Mouse (Mus musculus): Measurements from ENCODE around the gene Smpd1. TPM values are rescaled to one million over a fixed set of nuclear protein-coding genes. Genes with fewer than 3 reads are reported as not detected.

Smpd1 gene
- polyA plus RNA-seq, 1 experiment from 2014 or later, result 95.9 TPM

DNA sequence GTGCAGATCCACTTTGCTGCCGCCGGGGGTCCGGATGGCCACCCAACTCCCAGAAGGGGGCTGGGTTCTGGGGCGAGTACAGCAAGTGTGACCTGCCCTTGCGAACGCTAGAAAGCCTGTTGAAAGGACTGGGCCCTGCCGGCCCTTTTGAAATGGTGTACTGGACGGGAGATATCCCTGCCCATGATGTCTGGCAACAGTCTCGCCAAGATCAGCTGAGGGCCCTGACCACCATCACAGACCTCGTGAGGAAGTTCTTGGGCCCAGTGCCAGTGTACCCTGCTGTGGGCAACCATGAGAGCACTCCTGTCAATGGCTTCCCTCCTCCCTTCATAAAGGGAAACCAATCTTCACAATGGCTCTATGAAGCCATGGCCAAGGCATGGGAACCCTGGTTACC lies 1.4 kb downstream of the Smpd1 start:
- no peak overlapping the region for H3K9ac ChIP-seq
- H3K4me2 ChIP-seq (replicated peaks), result peak overlapping the region; percentile 80
- ATAC-seq (ENCODE audit: low FRiP score) (no peak), DNase-seq (ENCODE audit: low spot score) (no peak)
- no peak overlapping the region for H3K27ac ChIP-seq
- H3K9me3 ChIP-seq (ENCODE audit: control insufficient read depth, low read length), result no peaks in the 10 kb centered on the region
- no peak overlapping the region for H3K4me3 ChIP-seq (replicated peaks; ENCODE audit: low read length)
- no peaks in the 10 kb centered on the region for H3K27me3 ChIP-seq (ENCODE audit: control insufficient read depth, insufficient read depth, low read length)
- H3K36me3 ChIP-seq (replicated peaks; ENCODE audit: control insufficient read depth, insufficient read depth), result peaks cover 37% of the 10 kb centered on the region
- peaks cover 15% of the 10 kb centered on the region for H3K4me1 ChIP-seq (replicated peaks; ENCODE audit: control insufficient read depth, insufficient read depth, low read length)
- 92% methylated on average over 10 of the region's 10 CpGs for whole genome bisulfite sequencing

DNA sequence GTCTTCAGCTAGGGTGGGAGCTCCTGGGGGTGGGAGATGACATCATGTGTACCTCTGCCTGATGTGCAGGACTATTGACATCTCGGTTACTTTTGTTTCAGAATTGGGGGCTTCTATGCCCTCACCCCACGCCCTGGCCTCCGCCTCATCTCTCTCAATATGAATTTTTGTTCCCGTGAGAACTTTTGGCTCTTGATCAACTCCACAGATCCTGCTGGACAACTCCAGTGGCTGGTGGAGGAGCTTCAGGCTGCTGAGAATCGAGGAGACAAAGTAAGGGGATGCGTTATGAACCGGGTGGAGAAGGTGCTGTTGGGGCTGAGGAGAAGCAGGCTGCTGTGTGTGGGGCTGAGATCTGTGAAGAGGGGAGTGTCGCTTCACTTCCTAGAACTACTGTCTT lies 2.2 kb downstream of the Smpd1 start:
- no peak for DNase-seq (ENCODE audit: low spot score)
- H3K4me1 ChIP-seq (replicated peaks; ENCODE audit: control insufficient read depth, insufficient read depth, low read length), result peaks cover 15% of the 10 kb centered on the region
- ATAC-seq (ENCODE audit: low FRiP score), result no peak
- H3K9me3 ChIP-seq (ENCODE audit: control insufficient read depth, low read length), result no peaks in the 10 kb centered on the region
- no peaks in the 10 kb centered on the region for H3K27me3 ChIP-seq (ENCODE audit: control insufficient read depth, insufficient read depth, low read length)
- H3K36me3 ChIP-seq (replicated peaks; ENCODE audit: control insufficient read depth, insufficient read depth), result peaks cover 46% of the 10 kb centered on the region
- H3K27ac ChIP-seq, result no peak overlapping the region
- 92% methylated on average over 8 of the region's 8 CpGs for WGBS
- H3K4me2 ChIP-seq (replicated peaks), result peak overlapping the region; percentile 80; the same call in 1 of the 2 replicates
- no peak overlapping the region for H3K4me3 ChIP-seq (replicated peaks; ENCODE audit: low read length)
- no peak overlapping the region for H3K9ac ChIP-seq

GRCm38 (mm10) chr7:105557671-105558070 lies 3.5 kb downstream of the Smpd1 start:
- peaks cover 15% of the 10 kb centered on the region for H3K4me1 ChIP-seq (replicated peaks; ENCODE audit: control insufficient read depth, insufficient read depth, low read length)
- no peak for ATAC-seq (ENCODE audit: low FRiP score)

GRCm38 (mm10) chr7:105559016-105559415 lies 4.9 kb downstream of the Smpd1 start:
- Histone ChIP-seq H3K9ac (no peak overlapping the region), H3K4me3 (replicated peaks; ENCODE audit: low read length) (no peak overlapping the region), H3K4me1 (replicated peaks; ENCODE audit: control insufficient read depth, insufficient read depth, low read length) (peaks cover 15% of the 10 kb centered on the region), H3K9me3 (ENCODE audit: control insufficient read depth, low read length) (no peaks in the 10 kb centered on the region), H3K27ac (no peak overlapping the region), H3K36me3 (replicated peaks; ENCODE audit: control insufficient read depth, insufficient read depth) (peaks cover 66% of the 10 kb centered on the region), H3K4me2 (replicated peaks) (no peak overlapping the region), H3K27me3 (ENCODE audit: control insufficient read depth, insufficient read depth, low read length) (no peaks in the 10 kb centered on the region)
- WGBS, result 94% methylated on average over 9 of the region's 9 CpGs
- no peak for DNase-seq (ENCODE audit: low spot score)
- no peak for ATAC-seq (ENCODE audit: low FRiP score)

More at GRCm38 (mm10) chr7:105557671-105558070, 3.5 kb downstream of the Smpd1 start:
- H3K27ac ChIP-seq, result no peak overlapping the region
- H3K9ac ChIP-seq, result no peak overlapping the region
- H3K27me3 ChIP-seq (ENCODE audit: control insufficient read depth, insufficient read depth, low read length), result no peaks in the 10 kb centered on the region
- H3K36me3 ChIP-seq (replicated peaks; ENCODE audit: control insufficient read depth, insufficient read depth), result peaks cover 56% of the 10 kb centered on the region
- no peak overlapping the region for H3K4me3 ChIP-seq (replicated peaks; ENCODE audit: low read length)
- WGBS, result 80% methylated on average over 11 of the region's 11 CpGs
- H3K4me2 ChIP-seq (replicated peaks), result no peak overlapping the region
- no peak for DNase-seq (ENCODE audit: low spot score)
- no peaks in the 10 kb centered on the region for H3K9me3 ChIP-seq (ENCODE audit: control insufficient read depth, low read length)

DNA sequence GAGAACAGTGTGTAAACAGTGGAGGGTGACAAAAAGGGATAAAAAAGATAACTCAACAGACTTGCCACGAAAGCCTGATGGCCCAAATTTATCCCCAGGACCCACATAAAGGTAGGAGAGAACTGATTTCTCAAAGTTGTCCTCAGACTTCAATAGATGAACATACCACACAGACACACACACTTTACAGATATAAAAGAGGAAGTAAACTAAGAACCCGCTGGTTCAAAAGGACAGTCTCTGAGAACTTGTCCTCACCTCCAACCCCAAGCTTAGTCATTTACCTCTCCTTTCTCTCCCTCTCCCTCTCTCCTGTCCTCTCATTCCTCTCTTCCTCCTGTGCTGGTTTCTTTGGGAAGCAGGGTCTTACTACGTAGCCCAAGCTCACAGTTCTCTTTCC lies 8.2 kb downstream of the Smpd1 start:
- ATAC-seq (ENCODE audit: low FRiP score) (no peak), DNase-seq (ENCODE audit: low spot score) (no peak)
- 96% methylated on average over 3 of the region's 3 CpGs for WGBS
- Histone ChIP-seq H3K4me2 (replicated peaks) (no peak overlapping the region), H3K27ac (no peak overlapping the region), H3K36me3 (replicated peaks; ENCODE audit: control insufficient read depth, insufficient read depth) (peaks cover 93% of the 10 kb centered on the region), H3K27me3 (ENCODE audit: control insufficient read depth, insufficient read depth, low read length) (no peaks in the 10 kb centered on the region), H3K9me3 (ENCODE audit: control insufficient read depth, low read length) (no peaks in the 10 kb centered on the region), H3K4me1 (replicated peaks; ENCODE audit: control insufficient read depth, insufficient read depth, low read length) (no peaks in the 10 kb centered on the region), H3K9ac (no peak overlapping the region), H3K4me3 (replicated peaks; ENCODE audit: low read length) (no peak overlapping the region)

- H3K27ac ChIP-seq, result no peak overlapping the region
- 83% methylated on average over 3 of the region's 3 CpGs for WGBS
- peaks cover 8% of the 10 kb centered on the region for H3K4me1 ChIP-seq (replicated peaks; ENCODE audit: control insufficient read depth, insufficient read depth, low read length)
- H3K27me3 ChIP-seq (ENCODE audit: control insufficient read depth, insufficient read depth, low read length), result no peaks in the 10 kb centered on the region
- no peak overlapping the region for H3K4me3 ChIP-seq (replicated peaks; ENCODE audit: low read length)
- peaks cover 92% of the 10 kb centered on the region for H3K36me3 ChIP-seq (replicated peaks; ENCODE audit: control insufficient read depth, insufficient read depth)
- H3K9ac ChIP-seq, result no peak overlapping the region
- ATAC-seq (ENCODE audit: low FRiP score) (no peak), DNase-seq (ENCODE audit: low spot score) (no peak)
- no peaks in the 10 kb centered on the region for H3K9me3 ChIP-seq (ENCODE audit: control insufficient read depth, low read length)
- H3K4me2 ChIP-seq (replicated peaks), result no peak overlapping the region
Observed at GRCm38 (mm10) chr7:105563367-105563766, 9.2 kb downstream of the Smpd1 start.

DNA sequence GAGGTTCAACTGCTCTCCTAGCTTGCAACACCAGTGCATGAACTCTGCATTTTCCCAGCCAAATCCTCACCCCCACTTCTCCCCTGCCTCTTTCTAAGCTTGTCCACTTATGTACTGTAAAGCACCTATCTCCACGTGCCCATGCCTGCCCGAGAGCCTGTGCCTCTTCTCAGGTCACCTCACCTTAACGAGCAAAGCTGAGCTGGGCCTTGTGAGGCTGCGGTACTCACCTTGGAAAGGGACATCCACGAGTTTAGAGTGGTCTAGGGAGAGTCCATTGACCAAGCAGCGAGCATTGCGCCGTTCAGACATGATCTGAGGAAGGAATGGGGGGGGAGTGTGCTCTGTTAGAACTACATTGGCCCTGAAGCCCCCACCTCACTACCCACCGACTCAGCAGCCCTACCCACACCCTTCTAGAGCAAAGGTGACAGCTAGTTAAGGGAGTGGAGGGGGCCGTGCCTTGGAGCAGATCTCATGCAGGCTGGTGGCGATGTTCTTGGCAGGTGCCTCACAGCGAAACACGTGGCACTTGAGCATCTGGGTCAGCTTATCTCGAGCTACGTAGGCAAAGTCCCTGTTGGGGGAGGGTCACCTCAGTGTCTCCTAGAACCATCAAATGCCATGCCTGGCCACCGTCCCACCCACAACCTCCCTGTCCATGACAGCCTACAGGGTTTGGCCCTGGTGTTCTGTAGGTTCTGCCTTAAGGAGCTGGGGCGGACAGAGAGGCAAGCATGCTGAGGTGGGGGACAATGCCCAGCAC lies 11.1 kb downstream of the Smpd1 start:
- H3K36me3 ChIP-seq (replicated peaks; ENCODE audit: control insufficient read depth, insufficient read depth), result peaks cover 73% of the 10 kb centered on the region
- ATAC-seq (ENCODE audit: low FRiP score) (no peak), DNase-seq (ENCODE audit: low spot score) (no peak)
- H3K4me3 ChIP-seq (replicated peaks; ENCODE audit: low read length), result no peak overlapping the region
- H3K27ac ChIP-seq, result no peak overlapping the region
- H3K9ac ChIP-seq, result no peak overlapping the region
- H3K27me3 ChIP-seq (ENCODE audit: control insufficient read depth, insufficient read depth, low read length), result no peaks in the 10 kb centered on the region
- no peaks in the 10 kb centered on the region for H3K9me3 ChIP-seq (ENCODE audit: control insufficient read depth, low read length)
- WGBS, result 88% methylated on average over 17 of the region's 17 CpGs
- H3K4me2 ChIP-seq (replicated peaks), result no peak overlapping the region
- H3K4me1 ChIP-seq (replicated peaks; ENCODE audit: control insufficient read depth, insufficient read depth, low read length), result peaks cover 26% of the 10 kb centered on the region

- H3K9me3 ChIP-seq (ENCODE audit: control insufficient read depth, low read length), result no peaks in the 10 kb centered on the region
- WGBS, result 8% methylated on average over 7 of the region's 7 CpGs
- DNase-seq (ENCODE audit: low spot score), result peak; percentile 34
- peaks cover 62% of the 10 kb centered on the region for H3K36me3 ChIP-seq (replicated peaks; ENCODE audit: control insufficient read depth, insufficient read depth)
- H3K27me3 ChIP-seq (ENCODE audit: control insufficient read depth, insufficient read depth, low read length), result no peaks in the 10 kb centered on the region
- H3K9ac ChIP-seq, result peak overlapping the region; percentile 41
- peak; percentile 50 for ATAC-seq (ENCODE audit: low FRiP score)
- H3K4me2 ChIP-seq (replicated peaks), result peak overlapping the region; percentile 48
- H3K4me3 ChIP-seq (replicated peaks; ENCODE audit: low read length), result peak overlapping the region; percentile 18
- peak overlapping the region; percentile 79 for H3K27ac ChIP-seq
- peaks cover 37% of the 10 kb centered on the region for H3K4me1 ChIP-seq (replicated peaks; ENCODE audit: control insufficient read depth, insufficient read depth, low read length)
Observed at GRCm38 (mm10) chr7:105568583-105568982, 14.4 kb downstream of the Smpd1 start.

GRCm38 (mm10) chr7:105568988-105569471 lies 14.9 kb downstream of the Smpd1 start:
- H3K36me3 ChIP-seq (replicated peaks; ENCODE audit: control insufficient read depth, insufficient read depth), result peaks cover 62% of the 10 kb centered on the region
- 2% methylated on average over 6 of the region's 6 CpGs for WGBS
- H3K9me3 ChIP-seq (ENCODE audit: control insufficient read depth, low read length), result no peaks in the 10 kb centered on the region
- H3K27ac ChIP-seq, result peak overlapping the region; percentile 79
- H3K9ac ChIP-seq, result peak overlapping the region; percentile 41
- ATAC-seq (ENCODE audit: low FRiP score) (peak; percentile 90), DNase-seq (ENCODE audit: low spot score) (peak; percentile 74)
- H3K4me1 ChIP-seq (replicated peaks; ENCODE audit: control insufficient read depth, insufficient read depth, low read length), result peaks cover 37% of the 10 kb centered on the region
- peak overlapping the region; percentile 18 for H3K4me3 ChIP-seq (replicated peaks; ENCODE audit: low read length)
- no peaks in the 10 kb centered on the region for H3K27me3 ChIP-seq (ENCODE audit: control insufficient read depth, insufficient read depth, low read length)
- peak overlapping the region; percentile 48 for H3K4me2 ChIP-seq (replicated peaks)
